Mouse (Mus musculus): Measurements from ENCODE around the gene Klf3. TPM values are rescaled to one million over a fixed set of nuclear protein-coding genes. Genes with fewer than 3 reads are reported as not detected.

Gene Klf3
- polyA plus RNA-seq, 1 experiment from 2014 or later, result 53.6 TPM

GRCm38 (mm10) chr5:64814416-64814815 lies 11.2 kb downstream of the Klf3 start:
- ATAC-seq (no peak), DNase-seq (ENCODE audit: low read depth, low spot score) (no peak)
- TF ChIP-seq CTCF (IDR thresholded peaks at IDR 0.05), result no peak
- H3K27me3 ChIP-seq, result no peaks in the 10 kb centered on the region
- CTCF ChIA-PET, result interaction anchor here (0.9 to 3.9 kb wide), 20 partner anchors 8 to 525 kb away, joined by 3 to 30 read pairs (median 9); no protein-coding TSS in a partner anchor
- in situ Hi-C loops (cut with MboI; ENCODE audit: low pct_unique_long_range_greater_than_20kb), result loop anchor here (5.0 kb wide), 3 partner anchors 307 to 527 kb away; no protein-coding TSS in a partner anchor
- POLR2A ChIA-PET, result interaction anchor here (0.6 to 4.1 kb wide), 11 partner anchors 9 to 431 kb away, joined by 3 to 26 read pairs (median 8); no protein-coding TSS in a partner anchor

GRCm38 (mm10) chr5:64815631-64816030 lies 12.4 kb downstream of the Klf3 start:
- ATAC-seq, result no peak
- in situ Hi-C loops (cut with MboI; ENCODE audit: low pct_unique_long_range_greater_than_20kb), result no loop called here
- ChIA-PET POLR2A (interaction anchor here (0.6 to 0.7 kb wide), 3 partner anchors 9 to 47 kb away, joined by 3 to 4 read pairs (median 3); no protein-coding TSS in a partner anchor), CTCF (interaction anchor here (1.1 kb wide), 1 partner anchor 49 kb away, joined by 4 read pairs; no protein-coding TSS in a partner anchor)
- H3K27me3 ChIP-seq, result no peaks in the 10 kb centered on the region
- no peak for DNase-seq (ENCODE audit: low read depth, low spot score)
- TF ChIP-seq CTCF (IDR thresholded peaks at IDR 0.05), result no peak

DNA sequence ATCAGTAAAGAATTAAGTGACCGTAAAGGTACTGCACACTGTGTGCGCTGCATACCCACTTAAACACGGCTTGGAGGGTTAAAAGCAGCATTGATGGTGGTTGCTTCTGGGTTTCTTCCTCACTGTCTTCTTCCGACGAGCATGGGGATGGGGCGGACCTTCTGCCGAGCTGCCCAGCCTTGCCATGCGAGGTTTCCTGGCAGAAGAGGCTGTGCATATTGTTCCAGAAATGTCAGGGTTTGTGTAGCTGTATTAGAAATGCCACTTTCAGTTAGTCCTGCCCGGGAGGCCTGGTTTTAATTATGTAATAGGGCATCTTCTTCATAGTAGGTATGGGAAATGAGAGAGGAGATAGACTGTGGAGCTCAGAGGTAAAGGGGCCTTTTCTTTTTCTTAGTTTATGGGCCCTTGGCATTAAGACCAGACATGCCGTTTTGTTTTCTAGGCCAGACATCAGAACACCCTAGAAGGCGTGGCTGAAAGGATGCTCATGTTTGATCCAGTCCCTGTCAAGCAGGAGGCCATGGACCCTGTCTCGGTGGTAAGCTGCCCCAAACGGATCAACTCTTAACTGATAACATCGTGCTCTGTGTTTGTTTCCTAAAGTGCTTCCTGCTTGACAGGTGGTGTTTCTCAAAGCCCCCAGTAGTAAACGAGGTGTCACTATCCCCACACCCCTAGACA lies 13.2 kb downstream of the Klf3 start:
- DNase-seq (ENCODE audit: low read depth, low spot score), result no peak
- in situ Hi-C loops (cut with MboI; ENCODE audit: low pct_unique_long_range_greater_than_20kb), result no loop called here
- CTCF ChIA-PET, result interaction anchor here (1.1 kb wide), 1 partner anchor 48 kb away, joined by 4 read pairs; no protein-coding TSS in a partner anchor
- H3K27me3 ChIP-seq, result no peaks in the 10 kb centered on the region
- no peak for TF ChIP-seq CTCF (IDR thresholded peaks at IDR 0.05)
- POLR2A ChIA-PET, result interaction anchor here (0.6 to 0.7 kb wide), 2 partner anchors 10 to 15 kb away, joined by 3 read pairs; no protein-coding TSS in a partner anchor
- ATAC-seq, result no peak

DNA sequence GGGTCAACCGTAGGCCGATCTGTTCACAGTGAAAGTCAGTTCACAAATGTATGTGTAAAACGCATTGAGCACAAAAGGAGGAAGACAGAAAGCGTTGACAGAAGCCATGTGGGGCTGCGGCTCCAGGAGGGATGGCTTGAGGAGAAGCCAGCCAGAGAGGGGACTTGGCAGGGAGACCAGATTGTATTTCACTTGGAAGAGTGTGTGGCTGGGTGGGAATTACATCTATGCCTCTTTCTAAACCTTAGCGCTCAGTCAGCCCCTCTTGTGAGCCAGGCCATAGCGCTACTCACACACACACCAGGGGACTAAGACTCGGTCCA lies 13.7 kb downstream of the Klf3 start:
- in situ Hi-C loops (cut with MboI; ENCODE audit: low pct_unique_long_range_greater_than_20kb), result no loop called here
- no peaks in the 10 kb centered on the region for H3K27me3 ChIP-seq
- CTCF ChIA-PET, result no interaction called here
- no peak for TF ChIP-seq CTCF (IDR thresholded peaks at IDR 0.05)
- DNase-seq (ENCODE audit: low read depth, low spot score), result no peak
- POLR2A ChIA-PET, result no interaction called here
- no peak for ATAC-seq

DNA sequence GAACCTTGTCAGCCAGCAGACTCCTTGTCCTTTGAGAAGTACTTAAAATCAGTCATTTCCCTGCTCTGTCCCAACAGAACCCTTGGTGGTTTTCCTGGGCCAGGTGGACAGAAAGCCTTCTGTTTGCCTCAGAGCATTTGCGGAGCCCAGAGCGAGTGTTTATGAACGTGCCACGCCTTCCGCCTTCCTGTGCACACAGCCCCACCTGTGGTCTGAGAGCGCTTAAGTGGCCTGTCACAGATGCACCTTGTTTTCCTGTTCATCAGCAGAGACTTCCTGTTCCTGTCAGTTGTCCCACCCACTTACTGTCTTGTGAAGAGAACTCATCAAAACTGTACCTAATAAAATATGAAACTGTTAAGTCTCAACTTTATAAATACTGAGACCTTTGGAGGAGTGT lies 16.2 kb downstream of the Klf3 start:
- H3K27me3 ChIP-seq, result no peaks in the 10 kb centered on the region
- ChIA-PET CTCF (no interaction called here), POLR2A (no interaction called here)
- DNase-seq (ENCODE audit: low read depth, low spot score) (no peak), ATAC-seq (no peak)
- in situ Hi-C loops (cut with MboI; ENCODE audit: low pct_unique_long_range_greater_than_20kb), result no loop called here
- no peak for TF ChIP-seq CTCF (IDR thresholded peaks at IDR 0.05)

- H3K27me3 ChIP-seq, result no peaks in the 10 kb centered on the region
- POLR2A ChIA-PET, result interaction anchor here (1.0 kb wide), 2 partner anchors 35 to 47 kb away, joined by 3 to 4 read pairs; no protein-coding TSS in a partner anchor
- ATAC-seq (no peak), DNase-seq (ENCODE audit: low read depth, low spot score) (no peak)
- TF ChIP-seq CTCF (IDR thresholded peaks at IDR 0.05), result no peak
- CTCF ChIA-PET, result interaction anchor here (1.5 kb wide), 1 partner anchor 47 kb away, joined by 4 read pairs; no protein-coding TSS in a partner anchor
- in situ Hi-C loops (cut with MboI; ENCODE audit: low pct_unique_long_range_greater_than_20kb), result loop anchor here (5.0 kb wide), 1 partner anchor 37 kb away; no protein-coding TSS in a partner anchor
Measured at GRCm38 (mm10) chr5:64820138-64820537, 16.9 kb downstream of the Klf3 start.

DNA sequence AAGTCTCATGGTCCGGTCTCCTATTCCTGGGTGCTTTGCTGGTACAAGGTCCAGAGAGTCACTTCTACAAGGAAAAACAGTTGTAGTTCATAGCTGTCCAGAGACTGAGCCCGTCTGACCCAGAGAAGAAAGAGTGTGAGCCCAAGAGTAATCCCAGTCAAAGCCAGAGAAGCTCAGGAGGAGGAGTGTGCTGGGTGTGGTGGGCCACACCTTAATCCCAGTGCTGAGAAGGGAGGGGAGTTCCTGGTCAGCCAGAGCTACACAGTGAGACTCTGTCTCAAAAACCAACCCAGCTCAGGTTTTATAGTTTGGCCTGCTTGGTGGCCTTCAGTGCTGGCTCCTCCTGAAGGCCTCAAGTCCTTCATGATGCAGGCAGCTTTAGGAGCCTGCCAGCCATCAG lies 18.1 kb downstream of the Klf3 start:
- ChIA-PET POLR2A (interaction anchor here (1.0 kb wide), 1 partner anchor 45 kb away, joined by 3 read pairs; no protein-coding TSS in a partner anchor), CTCF (interaction anchor here (1.2 to 1.5 kb wide), 2 partner anchors 46 to 316 kb away, joined by 3 to 4 read pairs; no protein-coding TSS in a partner anchor)
- ATAC-seq, result no peak

GRCm38 (mm10) chr5:64821964-64822363 lies 18.8 kb downstream of the Klf3 start:
- H3K27me3 ChIP-seq, result no peaks in the 10 kb centered on the region
- ChIA-PET CTCF (interaction anchor here (0.9 to 1.6 kb wide), 3 partner anchors 8 to 316 kb away, joined by 3 to 5 read pairs (median 3); no protein-coding TSS in a partner anchor), POLR2A (no interaction called here)
- in situ Hi-C loops (cut with MboI; ENCODE audit: low pct_unique_long_range_greater_than_20kb), result loop anchor here (5.0 kb wide), 1 partner anchor 35 kb away; no protein-coding TSS in a partner anchor
- no peak for TF ChIP-seq CTCF (IDR thresholded peaks at IDR 0.05)
- DNase-seq (ENCODE audit: low read depth, low spot score) (no peak), ATAC-seq (no peak)

More for the DNA sequence above, 18.1 kb downstream of the Klf3 start:
- DNase-seq (ENCODE audit: low read depth, low spot score), result no peak
- TF ChIP-seq CTCF (IDR thresholded peaks at IDR 0.05), result no peak
- in situ Hi-C loops (cut with MboI; ENCODE audit: low pct_unique_long_range_greater_than_20kb), result loop anchor here (5.0 kb wide), 1 partner anchor 36 kb away; no protein-coding TSS in a partner anchor
- H3K27me3 ChIP-seq, result no peaks in the 10 kb centered on the region

- in situ Hi-C loops (cut with MboI; ENCODE audit: low pct_unique_long_range_greater_than_20kb), result loop anchor here (5.0 kb wide), 1 partner anchor 34 kb away; no protein-coding TSS in a partner anchor
- POLR2A ChIA-PET, result interaction anchor here (1.2 kb wide), 1 partner anchor 10 kb away, joined by 3 read pairs; no protein-coding TSS in a partner anchor
- H3K27me3 ChIP-seq, result no peaks in the 10 kb centered on the region
- ATAC-seq, result no peak
- TF ChIP-seq CTCF (IDR thresholded peaks at IDR 0.05), result no peak
- DNase-seq (ENCODE audit: low read depth, low spot score), result no peak
- CTCF ChIA-PET, result interaction anchor here (0.9 to 1.6 kb wide), 2 partner anchors 9 to 10 kb away, joined by 4 to 5 read pairs; no protein-coding TSS in a partner anchor
Measured at GRCm38 (mm10) chr5:64823431-64823830, 20.2 kb downstream of the Klf3 start.

DNA sequence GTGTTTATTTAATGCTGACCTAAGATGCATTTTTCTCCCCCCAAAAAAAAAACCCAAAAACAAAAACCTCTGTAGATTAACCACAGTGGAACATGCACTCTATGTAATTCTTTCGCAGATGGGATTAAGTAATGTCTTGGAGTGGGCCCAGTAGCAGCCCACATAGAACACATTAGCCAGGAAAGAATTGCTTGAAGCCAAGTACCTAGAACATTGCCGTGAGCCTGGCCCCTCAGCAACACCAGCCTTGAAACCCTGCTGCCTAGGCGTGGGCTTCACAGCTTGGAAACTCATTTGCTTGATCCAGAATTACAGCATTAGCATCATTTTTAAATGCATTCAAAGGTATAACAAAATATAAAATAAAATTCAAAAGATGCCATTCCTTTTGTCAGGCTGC lies 21.6 kb downstream of the Klf3 start:
- no peak for ATAC-seq
- no peak for TF ChIP-seq CTCF (IDR thresholded peaks at IDR 0.05)
- in situ Hi-C loops (cut with MboI; ENCODE audit: low pct_unique_long_range_greater_than_20kb), result loop anchor here (5.0 kb wide), 1 partner anchor 33 kb away; no protein-coding TSS in a partner anchor
- ChIA-PET POLR2A (interaction anchor here (0.6 to 0.7 kb wide), 2 partner anchors 302 to 440 kb away, joined by 3 to 4 read pairs; no protein-coding TSS in a partner anchor), CTCF (no interaction called here)
- DNase-seq (ENCODE audit: low read depth, low spot score), result no peak
- no peaks in the 10 kb centered on the region for H3K27me3 ChIP-seq

DNA sequence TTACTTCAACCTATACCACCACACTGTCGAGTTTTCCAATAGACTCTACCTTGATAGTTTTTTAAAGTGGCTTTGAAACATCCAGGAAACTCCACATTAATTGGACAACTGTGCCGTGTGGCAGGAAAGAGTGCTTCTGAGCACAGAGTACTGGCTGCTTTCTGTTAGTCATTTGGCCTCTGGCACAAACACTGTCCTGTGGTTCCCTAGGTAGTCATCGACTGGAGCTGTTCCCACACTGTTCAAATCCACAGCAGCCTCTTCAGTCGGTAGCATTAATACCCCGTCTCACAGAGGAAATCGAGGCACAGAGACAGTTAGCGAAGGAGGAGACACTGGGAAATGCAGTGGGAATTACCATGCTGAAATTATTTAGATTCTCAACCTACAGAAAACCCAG lies 22.3 kb downstream of the Klf3 start:
- ChIA-PET POLR2A (no interaction called here), CTCF (no interaction called here)
- H3K27me3 ChIP-seq, result no peaks in the 10 kb centered on the region
- DNase-seq (ENCODE audit: low read depth, low spot score) (no peak), ATAC-seq (no peak)
- TF ChIP-seq CTCF (IDR thresholded peaks at IDR 0.05), result no peak
- in situ Hi-C loops (cut with MboI; ENCODE audit: low pct_unique_long_range_greater_than_20kb), result no loop called here
